Mouse (Mus musculus) G1E-ER4 (cell line): Measurements from ENCODE around the gene Sapcd2. TPM values are rescaled to one million over a fixed set of nuclear protein-coding genes. Genes with fewer than 3 reads are reported as not detected.

Experiments
- GATA1 ChIP-seq: IDR thresholded peaks from one replicate; pipeline ENCODE4 v1.8.0; 2012; ENCODE audit warnings: low read length, inconsistent platforms
- polyA plus RNA-seq: library from polyadenylated mRNA; stranded (reverse); fragments of >175 nt; gene quantifications from 2 replicates; pipeline ENCODE4 v1.2.3, GENCODE M21; 2012

The Sapcd2 gene
- polyA plus RNA-seq, 1 experiment = 187 TPM

GRCm38 (mm10) chr2:25398065-25398464, 25.9 kb downstream of the Sapcd2 start:
- no peak for TF ChIP-seq GATA1

- TF ChIP-seq GATA1 = no peak
Measured at GRCm38 (mm10) chr2:25399051-25399450, 26.9 kb downstream of the Sapcd2 start, which contains the start of gene Npdc1. Gene Npdc1, plus strand, starts transcription at chr2:25399351.

GRCm38 (mm10) chr2:25400291-25400690, 28.2 kb downstream of the Sapcd2 start:
- TF ChIP-seq GATA1 = no peak

- TF ChIP-seq GATA1 = no peak
Measured at GRCm38 (mm10) chr2:25400764-25401163, 28.6 kb downstream of the Sapcd2 start.

- TF ChIP-seq GATA1 = no peak
Measured at GRCm38 (mm10) chr2:25402377-25402971, 30.4 kb downstream of the Sapcd2 start.

GRCm38 (mm10) chr2:25402972-25403601, 31.0 kb downstream of the Sapcd2 start:
- TF ChIP-seq GATA1 = no peak

GRCm38 (mm10) chr2:25403994-25404393, 31.9 kb downstream of the Sapcd2 start:
- no peak for TF ChIP-seq GATA1

GRCm38 (mm10) chr2:25408908-25409307, 36.8 kb downstream of the Sapcd2 start:
- no peak for TF ChIP-seq GATA1

- no peak for TF ChIP-seq GATA1
Measured at GRCm38 (mm10) chr2:25417426-25417825, 45.3 kb downstream of the Sapcd2 start.

- TF ChIP-seq GATA1 = no peak
Measured at GRCm38 (mm10) chr2:25421896-25422295, 49.8 kb downstream of the Sapcd2 start.

- no peak for TF ChIP-seq GATA1
Measured at GRCm38 (mm10) chr2:25422587-25423410, 50.7 kb downstream of the Sapcd2 start, which contains the start of gene Fut7. Gene Fut7, plus strand, starts transcription at chr2:25423267.

- no peak for TF ChIP-seq GATA1
Measured at GRCm38 (mm10) chr2:25423626-25424025, 51.5 kb downstream of the Sapcd2 start.

- no peak for TF ChIP-seq GATA1
Measured at GRCm38 (mm10) chr2:25425481-25425880, 53.4 kb downstream of the Sapcd2 start.

- no peak for TF ChIP-seq GATA1
Measured at GRCm38 (mm10) chr2:25426721-25427191, 54.6 kb downstream of the Sapcd2 start.

- TF ChIP-seq GATA1 = no peak
Measured at GRCm38 (mm10) chr2:25427256-25427655, 55.1 kb downstream of the Sapcd2 start.

Other genes with a start within 250 kb of the Sapcd2 start
- gene Nrarp, start 191.6 kb upstream of the Sapcd2 start, polyA plus RNA-seq = not detected in 2 replicates
- gene Tor4a, start 175.4 kb upstream of the Sapcd2 start, polyA plus RNA-seq = 9.9 and 11.1 TPM in 2 replicates
- 26.4 and 34.1 TPM in 2 replicates for gene Nelfb, start 160.8 kb upstream of the Sapcd2 start, polyA plus RNA-seq
- not detected in 2 replicates for gene Stpg3, start 157.7 kb upstream of the Sapcd2 start, polyA plus RNA-seq
- gene Fam166a, start 153.6 kb upstream of the Sapcd2 start, polyA plus RNA-seq = 0.09 TPM in 1 of 2 replicates, not detected in the other
- 462 and 587 TPM in 2 replicates for gene Tubb4b, start 147.6 kb upstream of the Sapcd2 start, polyA plus RNA-seq
- not detected in 2 replicates for gene Slc34a3, start 138.0 kb upstream of the Sapcd2 start, polyA plus RNA-seq
- 0.04 and 0.10 TPM in 2 replicates for gene Rnf224, start 135.5 kb upstream of the Sapcd2 start, polyA plus RNA-seq
- 23.1 and 29.3 TPM in 2 replicates for gene Rnf208, start 130.1 kb upstream of the Sapcd2 start, polyA plus RNA-seq
- not detected in 2 replicates for gene Cysrt1, start 129.9 kb upstream of the Sapcd2 start, polyA plus RNA-seq
- 0.97 and 2.3 TPM in 2 replicates for gene AL732309.1, start 125.5 kb upstream of the Sapcd2 start, polyA plus RNA-seq
- 11.3 and 16.5 TPM in 2 replicates for gene Tmem203, start 116.9 kb upstream of the Sapcd2 start, polyA plus RNA-seq
- gene Tprn, start 109.7 kb upstream of the Sapcd2 start, polyA plus RNA-seq = 56.1 and 69.7 TPM in 2 replicates
- gene Ssna1, start 99.9 kb upstream of the Sapcd2 start, polyA plus RNA-seq = 196 and 198 TPM in 2 replicates
- gene Anapc2, start 99.8 kb upstream of the Sapcd2 start, polyA plus RNA-seq = 25.4 and 26.3 TPM in 2 replicates
- not detected in 2 replicates for gene Tmem210, start 84.2 kb upstream of the Sapcd2 start, polyA plus RNA-seq
- gene Lrrc26, start 82.4 kb upstream of the Sapcd2 start, polyA plus RNA-seq = not detected in 2 replicates
- 0.09 and 0.18 TPM in 2 replicates for gene Grin1, start 53.1 kb upstream of the Sapcd2 start, polyA plus RNA-seq
- gene Man1b1, start 40.0 kb upstream of the Sapcd2 start, polyA plus RNA-seq = 18.5 and 26.0 TPM in 2 replicates
- gene Dpp7, start 16.0 kb upstream of the Sapcd2 start, polyA plus RNA-seq = 5.0 and 7.6 TPM in 2 replicates
- 36.3 and 46.3 TPM in 2 replicates for gene Uap1l1, start 6.6 kb upstream of the Sapcd2 start, polyA plus RNA-seq
- not detected in 2 replicates for gene Entpd2, start 23.6 kb downstream of the Sapcd2 start, polyA plus RNA-seq
- not detected in 2 replicates for gene Npdc1, start 27.0 kb downstream of the Sapcd2 start, polyA plus RNA-seq
- gene Fut7, start 50.9 kb downstream of the Sapcd2 start, polyA plus RNA-seq = not detected in 2 replicates
- gene Abca2, start 56.4 kb downstream of the Sapcd2 start, polyA plus RNA-seq = 9.2 and 9.9 TPM in 2 replicates
- not detected in 2 replicates for gene Clic3, start 84.5 kb downstream of the Sapcd2 start, polyA plus RNA-seq
- gene Paxx, start 88.8 kb downstream of the Sapcd2 start, polyA plus RNA-seq = 39.7 and 40.3 TPM in 2 replicates
- gene Ptgds, start 97.7 kb downstream of the Sapcd2 start, polyA plus RNA-seq = not detected in 2 replicates
- not detected in 2 replicates for gene Lcn12, start 121.6 kb downstream of the Sapcd2 start, polyA plus RNA-seq
- 25.8 and 49.8 TPM in 2 replicates for gene Fbxw5, start 128.4 kb downstream of the Sapcd2 start, polyA plus RNA-seq
- gene C8g, start 129.4 kb downstream of the Sapcd2 start, polyA plus RNA-seq = 0.08 and 0.18 TPM in 2 replicates
- 5.5 and 9.3 TPM in 2 replicates for gene Traf2, start 174.6 kb downstream of the Sapcd2 start, polyA plus RNA-seq
- gene Edf1, start 185.5 kb downstream of the Sapcd2 start, polyA plus RNA-seq = 682 and 940 TPM in 2 replicates
- 0.52 and 0.69 TPM in 2 replicates for gene Mamdc4, start 202.5 kb downstream of the Sapcd2 start, polyA plus RNA-seq
- 3.2 and 4.9 TPM in 2 replicates for gene Phpt1, start 202.9 kb downstream of the Sapcd2 start, polyA plus RNA-seq
- 0.09 and 0.13 TPM in 2 replicates for gene Ajm1, start 209.4 kb downstream of the Sapcd2 start, polyA plus RNA-seq
- gene Rabl6, start 236.2 kb downstream of the Sapcd2 start, polyA plus RNA-seq = 86.8 and 89.3 TPM in 2 replicates
- gene Ccdc183, start 245.4 kb downstream of the Sapcd2 start, polyA plus RNA-seq = not detected in 2 replicates
- gene Tmem141, start 249.7 kb downstream of the Sapcd2 start, polyA plus RNA-seq = not detected in 2 replicates